8 mouse cellular contexts compared by ENCODE assay signal in genomic region chr17:55945696-55946095, GRCm38 (mm10). TPM values are rescaled to one million over a fixed set of nuclear protein-coding genes. Genes with fewer than 3 reads are reported as not detected.
DNase-seq lines count a peak whose midpoint lies in the region; ATAC-seq and TF ChIP-seq lines count a peak whose summit lies in the region.

No protein-coding gene starts in this region.

- H3K27me3 ChIP-seq in lung, embryonic 15.5 days = no peaks in the 10 kb centered on the region
- H3K27me3 ChIP-seq in intestine, embryonic 15.5 days (replicated peaks) = no peaks in the 10 kb centered on the region
- no peaks in the 10 kb centered on the region for H3K27me3 ChIP-seq in neural tube, embryonic 14.5 days (ENCODE audit: control insufficient read depth, insufficient read depth, low read length)

- intact Hi-C loops in left cerebral cortex, postnatal 25 days (cut with DNase I) = loop anchor here (5.0 kb wide), 1 partner anchor 53 kb away; the partner anchor contains the start of gene Zfp959

- no peak for DNase-seq in lung, postnatal 36 days
- no peak for DNase-seq in left cerebral cortex, postnatal 25 days (ENCODE audit: low spot score in 2 of 2)
- DNase-seq in ovary, postnatal 36 days (ENCODE audit: low spot score) = no peak
- no peak for DNase-seq in adrenal gland, adult 18-20 months (ENCODE audit: low spot score in 2 of 2)

- TF ChIP-seq POLR2A in embryonic fibroblast, embryonic 13.5 days (IDR thresholded peaks at IDR 0.05; ENCODE audit: low read depth, low read length) = no peak

- peak overlapping the region; percentile 55 for H3K9ac ChIP-seq in lung, embryonic 15.5 days
- H3K9ac ChIP-seq in intestine, embryonic 15.5 days = peak overlapping the region; percentile 54
- peak overlapping the region; percentile 59 for H3K9ac ChIP-seq in neural tube, embryonic 14.5 days (replicated peaks; ENCODE audit: low read depth, low read length)

- peak overlapping the region; percentile 93 for H3K4me2 ChIP-seq in lung, embryonic 15.5 days
- peak overlapping the region; percentile 84 for H3K4me2 ChIP-seq in intestine, embryonic 15.5 days (replicated peaks)
- peak overlapping the region; percentile 71 for H3K4me2 ChIP-seq in neural tube, embryonic 14.5 days (ENCODE audit: low read depth, low read length)

- H3K27ac ChIP-seq in lung, embryonic 15.5 days = peak overlapping the region; percentile 92
- no peak overlapping the region for H3K27ac ChIP-seq in embryonic fibroblast, embryonic 13.5 days (ENCODE audit: insufficient read depth, low read length)
- peak overlapping the region; percentile 93; the same call in 1 of the 2 replicates for H3K27ac ChIP-seq in intestine, embryonic 15.5 days
- H3K27ac ChIP-seq in neural tube, embryonic 14.5 days (ENCODE audit: low read depth, low read length) = peak overlapping the region; percentile 84

- no peaks in the 10 kb centered on the region for H3K9me3 ChIP-seq in lung, embryonic 15.5 days
- no peaks in the 10 kb centered on the region for H3K9me3 ChIP-seq in intestine, embryonic 15.5 days
- no peaks in the 10 kb centered on the region for H3K9me3 ChIP-seq in neural tube, embryonic 14.5 days (ENCODE audit: control insufficient read depth, low read length)

- 23% methylated on average over 5 of the region's 5 CpGs for WGBS in lung, embryonic 15.5 days
- WGBS in intestine, embryonic 15.5 days = 23% methylated on average over 5 of the region's 5 CpGs
- WGBS in neural tube, embryonic 14.5 days = 23% methylated on average over 5 of the region's 5 CpGs

- no peak for ATAC-seq in lung, embryonic 15.5 days (ENCODE audit: borderline replicate concordance, extremely low read depth, low FRiP score, low TSS enrichment)
- ATAC-seq in intestine, embryonic 15.5 days = peak; percentile 1; the same call in 1 of the 2 replicates
- no peak for ATAC-seq in neural tube, embryonic 14.5 days (ENCODE audit: low read depth)

- peak overlapping the region; percentile 57 for H3K4me3 ChIP-seq in lung, embryonic 15.5 days
- peak overlapping the region; percentile 43 for H3K4me3 ChIP-seq in embryonic fibroblast, embryonic 13.5 days (ENCODE audit: insufficient read depth, low read length)
- H3K4me3 ChIP-seq in intestine, embryonic 15.5 days (replicated peaks) = peak overlapping the region; percentile 50
- peak overlapping the region; percentile 38 for H3K4me3 ChIP-seq in neural tube, embryonic 14.5 days (ENCODE audit: low read depth, low read length)

- H3K36me3 ChIP-seq in lung, embryonic 15.5 days = no peaks in the 10 kb centered on the region
- no peaks in the 10 kb centered on the region for H3K36me3 ChIP-seq in intestine, embryonic 15.5 days
- H3K36me3 ChIP-seq in neural tube, embryonic 14.5 days (ENCODE audit: control insufficient read depth, insufficient read depth, low read length) = no peaks in the 10 kb centered on the region

- H3K4me1 ChIP-seq in lung, embryonic 15.5 days = peaks cover 9% of the 10 kb centered on the region; the same call in 1 of the 2 replicates
- H3K4me1 ChIP-seq in embryonic fibroblast, embryonic 13.5 days (ENCODE audit: control insufficient read depth, insufficient read depth, low read length) = no peaks in the 10 kb centered on the region
- peaks cover 2% of the 10 kb centered on the region; the same call in 1 of the 2 replicates for H3K4me1 ChIP-seq in intestine, embryonic 15.5 days (replicated peaks)
- peaks cover 3% of the 10 kb centered on the region; the same call in 1 of the 2 replicates for H3K4me1 ChIP-seq in neural tube, embryonic 14.5 days (ENCODE audit: control insufficient read depth, insufficient read depth, low read length)

- TF ChIP-seq CTCF in embryonic fibroblast, embryonic 13.5 days (IDR thresholded peaks at IDR 0.05; ENCODE audit: borderline replicate concordance, insufficient read depth, low read length) = no peak

RNA-seq across cellular contexts. Expression of gene Zfp119b, which starts 3.6 kb away (rescaled TPM):
- 6.7 and 6.8 TPM in 2 replicates for polyA plus RNA-seq in lung, embryonic 15.5 days (2015; fragmentation: Nextera tagmentation; extraction: Ambion mirVana)
- polyA plus RNA-seq in embryonic fibroblast, embryonic 13.5 days (2011; ENCODE audit: insufficient read length, low read depth, missing spikeins) = 4.6 and 5.4 TPM in 2 replicates
- polyA plus RNA-seq in intestine, embryonic 15.5 days (2015; fragmentation: Nextera tagmentation; extraction: Ambion mirVana) = 3.5 and 4.4 TPM in 2 replicates
- polyA plus RNA-seq in neural tube, embryonic 14.5 days (2014; fragmentation: Nextera tagmentation; extraction: Ambion mirVana) = 9.8 and 10.5 TPM in 2 replicates
- 1 to 10 TPM; 3.5 to 4.0 TPM for total RNA-seq in left cerebral cortex, postnatal 25 days (2021)
- total RNA-seq in adrenal gland, adult 18-20 months (2021) = 1 to 10 TPM; 2.3 to 3.5 TPM

RNA-seq across cellular contexts. Expression of gene Ebi3, which starts 6.7 kb away (rescaled TPM):
- 1.4 and 2.1 TPM in 2 replicates for polyA plus RNA-seq in lung, embryonic 15.5 days (2015; fragmentation: Nextera tagmentation; extraction: Ambion mirVana)
- polyA plus RNA-seq in embryonic fibroblast, embryonic 13.5 days (2011; ENCODE audit: insufficient read length, low read depth, missing spikeins) = not detected in 2 replicates
- polyA plus RNA-seq in intestine, embryonic 15.5 days (2015; fragmentation: Nextera tagmentation; extraction: Ambion mirVana) = 2.8 and 3.2 TPM in 2 replicates
- polyA plus RNA-seq in neural tube, embryonic 14.5 days (2014; fragmentation: Nextera tagmentation; extraction: Ambion mirVana) = 6.7 and 7.1 TPM in 2 replicates
- total RNA-seq in left cerebral cortex, postnatal 25 days (2021) = 1 to 10 TPM; 2.1 to 2.5 TPM
- total RNA-seq in adrenal gland, adult 18-20 months (2021) = 1 to 10 TPM in 1 of 2 experiments, under 1 TPM in 1; 0.70 to 1.3 TPM

RNA-seq across cellular contexts. Expression of gene Yju2, which starts 13.2 kb away (rescaled TPM):
- polyA plus RNA-seq in lung, embryonic 15.5 days (2015; fragmentation: Nextera tagmentation; extraction: Ambion mirVana) = 26.4 and 28.3 TPM in 2 replicates
- polyA plus RNA-seq in embryonic fibroblast, embryonic 13.5 days (2011; ENCODE audit: insufficient read length, low read depth, missing spikeins) = 8.0 and 8.9 TPM in 2 replicates
- 21.0 and 21.4 TPM in 2 replicates for polyA plus RNA-seq in intestine, embryonic 15.5 days (2015; fragmentation: Nextera tagmentation; extraction: Ambion mirVana)
- polyA plus RNA-seq in neural tube, embryonic 14.5 days (2014; fragmentation: Nextera tagmentation; extraction: Ambion mirVana) = 17.9 and 18.0 TPM in 2 replicates
- 10 to 100 TPM; 15.0 to 15.3 TPM for total RNA-seq in left cerebral cortex, postnatal 25 days (2021)
- 10 to 100 TPM; 17.4 to 17.9 TPM for total RNA-seq in adrenal gland, adult 18-20 months (2021)

RNA-seq across cellular contexts. Expression of gene Shd, which starts 24.6 kb away (rescaled TPM):
- 6.7 and 8.3 TPM in 2 replicates for polyA plus RNA-seq in lung, embryonic 15.5 days (2015; fragmentation: Nextera tagmentation; extraction: Ambion mirVana)
- polyA plus RNA-seq in embryonic fibroblast, embryonic 13.5 days (2011; ENCODE audit: insufficient read length, low read depth, missing spikeins) = 0.39 TPM in 1 of 2 replicates, not detected in the other
- 9.0 and 9.4 TPM in 2 replicates for polyA plus RNA-seq in intestine, embryonic 15.5 days (2015; fragmentation: Nextera tagmentation; extraction: Ambion mirVana)
- 158 and 218 TPM in 2 replicates for polyA plus RNA-seq in neural tube, embryonic 14.5 days (2014; fragmentation: Nextera tagmentation; extraction: Ambion mirVana)
- 10 to 100 TPM; 30.9 to 34.4 TPM for total RNA-seq in left cerebral cortex, postnatal 25 days (2021)
- total RNA-seq in adrenal gland, adult 18-20 months (2021) = 1 to 10 TPM; 2.0 to 2.2 TPM

RNA-seq across cellular contexts. Expression of gene Fsd1, which starts 40.6 kb away (rescaled TPM):
- polyA plus RNA-seq in lung, embryonic 15.5 days (2015; fragmentation: Nextera tagmentation; extraction: Ambion mirVana) = 7.7 and 8.1 TPM in 2 replicates
- polyA plus RNA-seq in embryonic fibroblast, embryonic 13.5 days (2011; ENCODE audit: insufficient read length, low read depth, missing spikeins) = 5.9 and 9.5 TPM in 2 replicates
- 8.9 and 11.5 TPM in 2 replicates for polyA plus RNA-seq in intestine, embryonic 15.5 days (2015; fragmentation: Nextera tagmentation; extraction: Ambion mirVana)
- polyA plus RNA-seq in neural tube, embryonic 14.5 days (2014; fragmentation: Nextera tagmentation; extraction: Ambion mirVana) = 155 and 188 TPM in 2 replicates
- 10 to 100 TPM; 70.5 to 78.8 TPM for total RNA-seq in left cerebral cortex, postnatal 25 days (2021)
- 1 to 10 TPM; 2.3 to 4.3 TPM for total RNA-seq in adrenal gland, adult 18-20 months (2021)
